Mouse (Mus musculus): ENCODE data around the gene Rnd3. TPM values are rescaled to one million over a fixed set of nuclear protein-coding genes. Genes with fewer than 3 reads are reported as not detected.

Gene Rnd3
- polyA plus RNA-seq, 1 experiment from 2014 or later = 31.5 TPM

- Histone ChIP-seq H3K9ac (ENCODE audit: low read length) (peak overlapping the region; percentile 86), H3K4me2 (ENCODE audit: low read depth, low read length) (peak overlapping the region; percentile 76), H3K27ac (ENCODE audit: low read length) (peak overlapping the region; percentile 96), H3K36me3 (ENCODE audit: control insufficient read depth, insufficient read depth) (no peaks in the 10 kb centered on the region; the same call in 1 of the 2 replicates), H3K4me3 (ENCODE audit: low read length) (peak overlapping the region; percentile 63), H3K27me3 (ENCODE audit: control insufficient read depth, insufficient read depth, low read length) (no peaks in the 10 kb centered on the region; the same call in 1 of the 2 replicates), H3K4me1 (ENCODE audit: control insufficient read depth, insufficient read depth, low read length) (peaks cover 27% of the 10 kb centered on the region), H3K9me3 (replicated peaks; ENCODE audit: control insufficient read depth, low read length) (no peaks in the 10 kb centered on the region)
- ATAC-seq (replicated peaks; ENCODE audit: extremely low read depth, insufficient read depth, low FRiP score) = no peak
- under 1% methylated on average over 20 of the region's 20 CpGs for WGBS
Measured at GRCm38 (mm10) chr2:51148065-51148407, 875 bp downstream of the Rnd3 start.

GRCm38 (mm10) chr2:51147318-51148064, 1.4 kb downstream of the Rnd3 start:
- WGBS = under 1% methylated on average over 45 of the region's 45 CpGs
- peak overlapping the region; percentile 63 for H3K4me3 ChIP-seq (ENCODE audit: low read length)
- H3K4me2 ChIP-seq (ENCODE audit: low read depth, low read length) = peak overlapping the region; percentile 76
- peak overlapping the region; percentile 86 for H3K9ac ChIP-seq (ENCODE audit: low read length)
- H3K27me3 ChIP-seq (ENCODE audit: control insufficient read depth, insufficient read depth, low read length) = no peaks in the 10 kb centered on the region; the same call in 1 of the 2 replicates
- peak; percentile 78 for ATAC-seq (replicated peaks; ENCODE audit: extremely low read depth, insufficient read depth, low FRiP score)
- H3K36me3 ChIP-seq (ENCODE audit: control insufficient read depth, insufficient read depth) = no peaks in the 10 kb centered on the region; the same call in 1 of the 2 replicates
- no peaks in the 10 kb centered on the region for H3K9me3 ChIP-seq (replicated peaks; ENCODE audit: control insufficient read depth, low read length)
- peak overlapping the region; percentile 96 for H3K27ac ChIP-seq (ENCODE audit: low read length)
- H3K4me1 ChIP-seq (ENCODE audit: control insufficient read depth, insufficient read depth, low read length) = peaks cover 30% of the 10 kb centered on the region

DNA sequence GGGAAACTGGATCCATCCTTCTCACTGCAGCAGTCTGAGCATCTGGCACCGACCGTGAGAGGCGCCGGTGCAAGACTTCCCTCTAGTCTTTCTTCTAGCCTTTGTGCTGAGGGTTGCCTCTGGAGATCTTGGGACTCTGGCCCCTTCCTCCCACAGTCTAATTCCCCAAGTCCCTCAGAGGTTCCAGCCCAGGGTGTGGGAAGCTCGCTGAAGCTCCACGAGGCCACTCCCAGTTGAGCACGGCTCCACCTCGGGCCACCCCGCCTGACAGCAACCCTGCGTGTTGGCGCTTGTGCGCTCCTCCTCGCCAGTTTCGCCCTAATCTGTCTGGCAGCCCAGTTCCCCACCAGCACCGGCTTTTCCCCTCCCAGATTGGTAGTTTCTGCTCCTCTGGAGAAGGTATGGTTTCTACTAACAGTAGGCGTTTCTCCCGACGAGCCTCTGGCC, 2.0 kb downstream of the Rnd3 start:
- H3K4me1 ChIP-seq (ENCODE audit: control insufficient read depth, insufficient read depth, low read length) = peaks cover 35% of the 10 kb centered on the region
- peak overlapping the region; percentile 63 for H3K4me3 ChIP-seq (ENCODE audit: low read length)
- H3K4me2 ChIP-seq (ENCODE audit: low read depth, low read length) = peak overlapping the region; percentile 76
- H3K27ac ChIP-seq (ENCODE audit: low read length) = peak overlapping the region; percentile 96
- H3K9me3 ChIP-seq (replicated peaks; ENCODE audit: control insufficient read depth, low read length) = no peaks in the 10 kb centered on the region
- ATAC-seq (replicated peaks; ENCODE audit: extremely low read depth, insufficient read depth, low FRiP score) = peak; percentile 74
- no peaks in the 10 kb centered on the region for H3K27me3 ChIP-seq (ENCODE audit: control insufficient read depth, insufficient read depth, low read length)
- H3K36me3 ChIP-seq (ENCODE audit: control insufficient read depth, insufficient read depth) = no peaks in the 10 kb centered on the region; the same call in 1 of the 2 replicates
- peak overlapping the region; percentile 86 for H3K9ac ChIP-seq (ENCODE audit: low read length)
- WGBS = under 1% methylated on average over 18 of the region's 18 CpGs

DNA sequence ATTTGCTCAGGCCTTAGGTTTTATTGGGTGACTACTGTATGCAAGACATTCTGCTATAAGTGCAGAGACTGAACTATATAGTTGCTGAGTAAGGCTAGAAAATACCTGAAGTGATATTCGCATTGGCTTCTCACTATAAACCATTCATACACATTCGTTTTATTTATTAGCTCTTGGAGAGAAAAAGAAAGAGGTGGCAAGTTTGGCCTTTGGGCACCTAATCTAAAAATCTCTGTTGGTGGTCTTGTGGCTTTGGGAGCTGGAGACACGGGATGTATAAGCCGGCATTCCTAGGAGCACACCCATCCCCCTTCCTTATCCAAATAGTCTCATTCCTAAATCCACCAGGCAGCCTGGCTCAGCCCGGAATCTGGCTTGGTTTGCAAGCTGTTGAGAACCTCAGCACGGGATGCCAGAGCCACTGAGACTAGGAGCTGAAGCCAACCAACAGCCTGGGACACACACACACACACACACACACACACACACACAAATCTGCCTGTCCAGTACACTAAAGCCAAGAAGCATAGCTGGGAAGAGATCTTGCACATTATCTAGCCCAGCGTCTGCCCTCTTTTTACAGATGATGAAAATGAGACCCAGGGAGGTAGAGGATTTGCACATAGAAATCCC, 3.0 kb downstream of the Rnd3 start:
- WGBS = 21% methylated on average over 7 of the region's 7 CpGs
- Histone ChIP-seq H3K36me3 (ENCODE audit: control insufficient read depth, insufficient read depth) (no peaks in the 10 kb centered on the region; the same call in 1 of the 2 replicates), H3K9me3 (replicated peaks; ENCODE audit: control insufficient read depth, low read length) (no peaks in the 10 kb centered on the region), H3K27ac (ENCODE audit: low read length) (peak overlapping the region; percentile 96), H3K4me2 (ENCODE audit: low read depth, low read length) (peak overlapping the region; percentile 76), H3K9ac (ENCODE audit: low read length) (peak overlapping the region; percentile 86), H3K4me3 (ENCODE audit: low read length) (peak overlapping the region; percentile 63), H3K4me1 (ENCODE audit: control insufficient read depth, insufficient read depth, low read length) (peaks cover 43% of the 10 kb centered on the region), H3K27me3 (ENCODE audit: control insufficient read depth, insufficient read depth, low read length) (no peaks in the 10 kb centered on the region)
- ATAC-seq (replicated peaks; ENCODE audit: extremely low read depth, insufficient read depth, low FRiP score) = no peak

- H3K4me1 ChIP-seq (ENCODE audit: control insufficient read depth, insufficient read depth, low read length) = peaks cover 54% of the 10 kb centered on the region
- H3K9ac ChIP-seq (ENCODE audit: low read length) = peak overlapping the region; percentile 20; the same call in 1 of the 2 replicates
- H3K9me3 ChIP-seq (replicated peaks; ENCODE audit: control insufficient read depth, low read length) = no peaks in the 10 kb centered on the region
- peak overlapping the region; percentile 29 for H3K4me2 ChIP-seq (ENCODE audit: low read depth, low read length)
- peak overlapping the region; percentile 15; the same call in 1 of the 2 replicates for H3K4me3 ChIP-seq (ENCODE audit: low read length)
- no peak for ATAC-seq (replicated peaks; ENCODE audit: extremely low read depth, insufficient read depth, low FRiP score)
- peak overlapping the region; percentile 38 for H3K27ac ChIP-seq (ENCODE audit: low read length)
- H3K27me3 ChIP-seq (ENCODE audit: control insufficient read depth, insufficient read depth, low read length) = no peaks in the 10 kb centered on the region
- H3K36me3 ChIP-seq (ENCODE audit: control insufficient read depth, insufficient read depth) = no peaks in the 10 kb centered on the region; the same call in 1 of the 2 replicates
- WGBS = 47% methylated on average over 6 of the region's 6 CpGs
Measured at GRCm38 (mm10) chr2:51144380-51145120, 4.4 kb downstream of the Rnd3 start.

- Histone ChIP-seq H3K36me3 (ENCODE audit: control insufficient read depth, insufficient read depth) (peaks cover 4% of the 10 kb centered on the region; the same call in 1 of the 2 replicates), H3K4me1 (ENCODE audit: control insufficient read depth, insufficient read depth, low read length) (peaks cover 60% of the 10 kb centered on the region), H3K27me3 (ENCODE audit: control insufficient read depth, insufficient read depth, low read length) (no peaks in the 10 kb centered on the region), H3K27ac (ENCODE audit: low read length) (no peak overlapping the region), H3K4me2 (ENCODE audit: low read depth, low read length) (no peak overlapping the region), H3K4me3 (ENCODE audit: low read length) (no peak overlapping the region), H3K9me3 (replicated peaks; ENCODE audit: control insufficient read depth, low read length) (no peaks in the 10 kb centered on the region), H3K9ac (ENCODE audit: low read length) (no peak overlapping the region)
- 53% methylated on average over 1 of the region's 1 CpGs for WGBS
- ATAC-seq (replicated peaks; ENCODE audit: extremely low read depth, insufficient read depth, low FRiP score) = no peak
Measured at GRCm38 (mm10) chr2:51142422-51142821, 6.5 kb downstream of the Rnd3 start.

DNA sequence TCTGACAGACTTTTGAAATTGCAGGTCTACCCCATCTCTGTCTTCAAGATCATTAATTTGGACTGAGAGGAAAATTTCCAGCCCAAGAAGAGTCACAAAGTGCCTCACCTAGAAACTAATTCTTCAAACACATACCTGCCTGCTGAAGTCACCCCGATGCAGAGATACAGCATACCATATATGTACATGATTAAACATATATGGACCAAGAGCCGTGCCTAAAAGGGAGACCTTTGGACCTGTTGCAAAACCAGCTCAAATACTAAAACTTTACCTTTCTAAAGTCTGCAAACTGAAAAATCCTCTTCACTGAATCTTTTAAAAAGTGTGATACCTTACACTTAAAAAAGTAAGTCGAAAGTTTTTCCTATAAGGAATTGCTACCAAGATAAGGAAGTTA, 7.6 kb downstream of the Rnd3 start:
- WGBS = 35% methylated on average over 3 of the region's 3 CpGs
- Histone ChIP-seq H3K4me2 (ENCODE audit: low read depth, low read length) (peak overlapping the region; percentile 70), H3K9me3 (replicated peaks; ENCODE audit: control insufficient read depth, low read length) (no peaks in the 10 kb centered on the region), H3K27ac (ENCODE audit: low read length) (no peak overlapping the region; the same call in 1 of the 2 replicates), H3K4me3 (ENCODE audit: low read length) (no peak overlapping the region), H3K4me1 (ENCODE audit: control insufficient read depth, insufficient read depth, low read length) (peaks cover 60% of the 10 kb centered on the region), H3K36me3 (ENCODE audit: control insufficient read depth, insufficient read depth) (peaks cover 10% of the 10 kb centered on the region; the same call in 1 of the 2 replicates), H3K27me3 (ENCODE audit: control insufficient read depth, insufficient read depth, low read length) (no peaks in the 10 kb centered on the region), H3K9ac (ENCODE audit: low read length) (peak overlapping the region; percentile 59)
- ATAC-seq (replicated peaks; ENCODE audit: extremely low read depth, insufficient read depth, low FRiP score) = no peak

DNA sequence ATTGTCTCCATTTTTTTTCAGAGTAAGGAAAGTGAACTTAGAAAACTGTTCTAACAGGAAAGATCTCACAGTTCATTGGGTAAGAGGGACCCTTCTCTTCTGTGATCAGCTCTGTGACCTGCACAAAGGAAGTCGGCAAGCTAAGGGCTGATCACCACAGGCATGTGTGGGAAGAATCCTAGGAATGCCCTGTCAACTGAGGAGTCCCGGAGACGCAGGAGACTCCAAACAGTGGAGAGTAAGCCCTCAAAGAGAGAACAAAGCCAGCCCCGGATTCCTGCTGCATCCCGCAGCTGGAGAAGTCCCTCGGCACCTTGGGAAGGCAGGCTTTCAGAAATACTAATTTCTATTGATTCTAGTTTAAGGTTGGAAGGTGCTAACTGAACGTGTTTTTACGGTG, 8.4 kb downstream of the Rnd3 start:
- Histone ChIP-seq H3K9ac (ENCODE audit: low read length) (peak overlapping the region; percentile 59), H3K4me2 (ENCODE audit: low read depth, low read length) (peak overlapping the region; percentile 70), H3K4me3 (ENCODE audit: low read length) (peak overlapping the region; percentile 37), H3K27ac (ENCODE audit: low read length) (peak overlapping the region; percentile 79), H3K4me1 (ENCODE audit: control insufficient read depth, insufficient read depth, low read length) (peaks cover 55% of the 10 kb centered on the region), H3K27me3 (ENCODE audit: control insufficient read depth, insufficient read depth, low read length) (no peaks in the 10 kb centered on the region), H3K36me3 (ENCODE audit: control insufficient read depth, insufficient read depth) (peaks cover 15% of the 10 kb centered on the region; the same call in 1 of the 2 replicates), H3K9me3 (replicated peaks; ENCODE audit: control insufficient read depth, low read length) (no peaks in the 10 kb centered on the region)
- ATAC-seq (replicated peaks; ENCODE audit: extremely low read depth, insufficient read depth, low FRiP score) = peak; percentile 73
- 12% methylated on average over 8 of the region's 8 CpGs for WGBS

Data from heart, embryonic 16.5 days (tissue).